Mouse (Mus musculus) hematopoietic stem cell, adult 5-6 weeks (primary cell): Measurements from ENCODE around the gene Plce1. TPM values are rescaled to one million over a fixed set of nuclear protein-coding genes. Genes with fewer than 3 reads are reported as not detected.
"Not testable (repeated sequence)": the region's sequence is repeated elsewhere in the genome, so short reads cannot be mapped to it uniquely, and the experiment has no call there.

Source experiments
- ATAC-seq, 2 experiments: fragments of 125-278 bp in 1 of 2; replicated peaks in 1 of 2; 2 replicates each; pipeline ENCODE4 v1.8.0; 2016 to 2017; ENCODE audit warnings: inconsistent platforms in 2 of 2, mild to moderate bottlenecking in 2 of 2, moderate number of reproducible peaks in 2 of 2, low read depth in 1 of 2, moderate TSS enrichment in 1 of 2; ENCODE audit not compliant: low FRiP score in 2 of 2, poor library complexity in 2 of 2, severe bottlenecking in 2 of 2, insufficient read depth in 1 of 2, low TSS enrichment in 1 of 2
- total RNA-seq: library from RNA; stranded (forward); fragments of 172-1452, 232-1000 nt; gene quantifications from 2 replicates; pipeline ENCODE4 v1.2.3, GENCODE M21; 2017

The Plce1 gene
- total RNA-seq, 1 experiment from 2014 or later: not detected

GRCm38 (mm10) chr19:38608951-38609654, 128.2 kb downstream of the Plce1 start:
- ATAC-seq: no peak

- no peak for ATAC-seq
Observed at GRCm38 (mm10) chr19:38610291-38610690, 129.4 kb downstream of the Plce1 start.

GRCm38 (mm10) chr19:38610809-38611208, 129.9 kb downstream of the Plce1 start:
- no peak for ATAC-seq

- ATAC-seq: no peak
Observed at GRCm38 (mm10) chr19:38614067-38614675, 133.3 kb downstream of the Plce1 start.

GRCm38 (mm10) chr19:38615356-38615755, 134.4 kb downstream of the Plce1 start:
- ATAC-seq: no peak

- ATAC-seq: no peak
Observed at GRCm38 (mm10) chr19:38620134-38620533, 139.2 kb downstream of the Plce1 start.

GRCm38 (mm10) chr19:38621546-38621945, 140.6 kb downstream of the Plce1 start:
- no peak for ATAC-seq

GRCm38 (mm10) chr19:38626246-38627015, 145.5 kb downstream of the Plce1 start:
- no peak for ATAC-seq

- ATAC-seq: no peak
Observed at GRCm38 (mm10) chr19:38627075-38627768, 146.3 kb downstream of the Plce1 start.

DNA sequence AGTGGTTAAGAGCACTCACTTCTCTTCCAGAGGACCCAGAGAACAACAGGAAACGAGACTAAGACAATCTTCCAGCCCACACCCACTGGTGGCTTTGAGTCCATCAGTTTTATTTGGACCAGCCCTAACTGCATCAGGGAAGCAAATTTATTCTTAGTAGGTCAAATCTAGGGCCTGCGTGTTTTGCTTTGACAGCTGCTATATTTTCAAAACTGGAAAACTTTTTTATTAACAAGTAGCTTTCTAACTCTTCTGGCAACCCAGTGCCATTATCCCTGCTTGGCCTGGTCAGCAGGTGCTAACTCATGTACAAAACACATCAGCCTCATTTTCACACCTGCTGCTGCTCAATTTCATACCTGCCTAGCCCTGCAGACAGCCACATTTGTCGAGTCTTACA, 151.3 kb downstream of the Plce1 start:
- ATAC-seq: no peak

DNA sequence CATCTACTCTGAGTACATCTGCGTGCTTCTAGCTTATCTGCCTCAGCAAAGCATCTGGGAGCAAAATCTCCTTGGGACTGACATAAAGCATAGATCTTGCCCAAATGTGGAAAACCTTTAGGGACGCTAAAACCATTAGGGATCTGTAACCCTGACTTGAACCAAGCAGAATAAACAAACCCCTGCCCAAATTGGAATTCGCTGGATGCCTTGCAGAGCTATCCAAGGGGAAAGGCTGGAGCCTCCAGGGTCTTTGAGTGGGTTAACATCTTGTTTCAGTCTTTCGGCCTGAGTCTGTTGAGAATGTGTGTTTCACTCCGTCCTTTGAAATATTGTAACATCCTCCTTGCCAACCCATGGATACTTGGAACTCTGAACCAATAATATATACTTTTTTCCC, 152.4 kb downstream of the Plce1 start:
- ATAC-seq: no peak

DNA sequence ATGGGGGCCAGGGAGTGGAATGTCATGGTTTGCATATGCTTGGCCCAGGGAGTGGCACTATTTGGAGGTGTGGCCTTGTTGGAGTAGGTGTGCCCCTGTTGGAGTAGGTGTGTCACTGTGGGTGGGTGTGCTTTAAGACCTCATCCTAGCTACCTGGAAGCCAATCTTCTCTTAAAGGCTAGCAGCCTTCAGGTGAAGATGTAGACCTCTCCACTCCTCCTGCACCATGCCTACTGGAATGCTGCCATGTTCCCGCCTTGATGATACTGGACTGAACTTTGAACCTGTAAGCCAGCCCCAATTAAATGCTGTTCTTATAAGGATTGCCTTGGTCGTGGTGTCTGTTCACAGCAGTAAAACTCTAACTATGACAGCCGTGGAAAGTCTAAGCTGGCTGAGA, 158.1 kb downstream of the Plce1 start:
- ATAC-seq: no peak

DNA sequence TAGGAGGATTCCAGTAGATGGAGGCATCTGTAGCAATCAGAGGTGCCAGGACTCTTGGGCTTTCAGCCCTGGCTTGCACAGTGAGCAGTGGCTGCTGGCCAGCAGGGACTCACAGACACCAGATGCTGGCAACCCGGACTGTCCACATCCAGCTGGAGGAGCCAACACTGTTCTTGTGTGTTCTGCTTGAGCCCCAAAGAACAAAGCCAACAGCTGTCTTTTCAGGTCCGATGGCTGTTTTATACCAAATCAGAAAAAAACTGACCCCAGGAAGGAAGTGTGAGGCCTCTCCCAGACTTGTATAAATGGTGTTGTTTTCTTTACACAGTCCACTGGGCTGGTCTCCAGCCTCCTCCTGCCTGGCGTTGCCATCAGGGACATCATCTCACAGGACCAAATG, 158.9 kb downstream of the Plce1 start:
- no peak for ATAC-seq

GRCm38 (mm10) chr19:38642515-38642914, 161.6 kb downstream of the Plce1 start:
- ATAC-seq: not testable (repeated sequence)

DNA sequence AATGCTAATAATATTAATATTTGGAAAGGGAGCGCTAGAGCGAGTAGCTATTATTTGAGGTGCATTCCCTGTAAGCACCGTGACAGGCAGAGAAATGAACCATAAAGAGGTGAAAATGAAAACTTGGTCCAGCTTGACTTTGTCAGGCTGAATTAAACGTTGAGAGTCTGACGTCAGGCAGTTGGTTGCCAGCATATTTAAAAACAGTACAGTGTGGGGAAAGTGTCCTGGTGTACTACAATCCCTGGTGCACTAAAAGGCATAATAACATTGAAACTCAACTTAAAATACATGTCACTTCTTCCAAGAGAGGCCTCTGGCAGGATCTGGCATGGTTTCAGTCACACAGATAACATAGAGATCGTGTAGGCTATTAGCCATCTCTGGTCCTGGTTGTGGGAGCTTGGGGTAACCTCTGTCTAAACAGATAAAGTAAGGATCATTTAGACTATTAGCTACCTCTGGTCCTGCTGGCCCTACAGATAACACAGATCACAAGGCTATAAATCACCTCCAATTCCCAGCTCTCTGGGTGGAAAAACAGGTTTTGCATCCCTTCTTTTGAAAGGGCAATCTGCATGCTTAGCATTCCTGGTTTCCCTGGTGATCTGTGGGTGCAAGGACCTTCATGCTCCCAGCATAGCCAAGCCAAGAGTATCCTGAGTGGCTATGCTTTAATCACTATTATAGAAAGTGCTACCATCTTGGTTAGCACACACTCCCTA, 164.1 kb downstream of the Plce1 start:
- ATAC-seq: no peak

DNA sequence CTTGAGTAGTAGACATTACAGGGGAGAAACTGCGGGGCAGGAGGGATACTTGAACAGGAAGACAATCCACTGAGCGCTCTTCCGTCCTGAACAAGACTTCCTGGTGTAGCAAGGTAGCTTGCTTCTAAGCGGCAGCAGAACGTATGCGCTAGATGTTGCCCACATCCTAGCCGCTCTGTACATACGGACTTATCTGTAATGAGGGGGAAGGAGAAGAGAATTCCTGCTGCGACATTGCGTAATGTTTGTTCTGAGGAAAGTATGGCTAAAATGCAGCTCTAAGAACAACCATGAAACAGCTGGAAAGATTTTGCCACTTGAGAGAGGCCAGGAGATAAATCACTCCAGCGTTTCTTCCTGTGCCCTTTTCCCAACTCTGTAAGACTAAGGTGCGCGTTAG, 177.1 kb downstream of the Plce1 start:
- no peak for ATAC-seq

DNA sequence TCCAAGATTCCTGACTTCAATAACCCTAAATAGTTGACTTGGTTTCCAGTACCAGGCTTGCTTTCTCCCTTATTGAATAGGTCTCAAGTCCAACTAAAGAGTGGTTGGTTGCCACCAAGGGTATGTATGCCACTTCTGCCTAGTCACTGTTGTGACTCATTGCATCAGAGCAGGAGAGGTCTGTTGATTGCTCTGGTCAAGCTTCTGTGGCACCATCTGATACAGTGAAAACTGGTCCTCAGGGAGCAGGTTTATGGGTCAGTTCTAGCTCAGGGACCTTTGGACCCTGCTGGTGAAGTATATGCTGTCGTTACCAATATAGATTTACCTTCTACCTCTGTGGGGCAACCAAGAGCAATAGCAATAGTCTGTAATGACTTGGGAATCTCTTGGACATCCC, 184.5 kb downstream of the Plce1 start:
- no peak for ATAC-seq
